Mouse (Mus musculus): Measurements from ENCODE around the gene Ranbp3l.
A peak's percentile ranks its signal among the peaks of the same experiment; 100 is the strongest.
"Not testable (repeated sequence)": the region's sequence is repeated elsewhere in the genome, so short reads cannot be mapped to it uniquely, and the experiment has no call there.

Ranbp3l gene

DNA sequence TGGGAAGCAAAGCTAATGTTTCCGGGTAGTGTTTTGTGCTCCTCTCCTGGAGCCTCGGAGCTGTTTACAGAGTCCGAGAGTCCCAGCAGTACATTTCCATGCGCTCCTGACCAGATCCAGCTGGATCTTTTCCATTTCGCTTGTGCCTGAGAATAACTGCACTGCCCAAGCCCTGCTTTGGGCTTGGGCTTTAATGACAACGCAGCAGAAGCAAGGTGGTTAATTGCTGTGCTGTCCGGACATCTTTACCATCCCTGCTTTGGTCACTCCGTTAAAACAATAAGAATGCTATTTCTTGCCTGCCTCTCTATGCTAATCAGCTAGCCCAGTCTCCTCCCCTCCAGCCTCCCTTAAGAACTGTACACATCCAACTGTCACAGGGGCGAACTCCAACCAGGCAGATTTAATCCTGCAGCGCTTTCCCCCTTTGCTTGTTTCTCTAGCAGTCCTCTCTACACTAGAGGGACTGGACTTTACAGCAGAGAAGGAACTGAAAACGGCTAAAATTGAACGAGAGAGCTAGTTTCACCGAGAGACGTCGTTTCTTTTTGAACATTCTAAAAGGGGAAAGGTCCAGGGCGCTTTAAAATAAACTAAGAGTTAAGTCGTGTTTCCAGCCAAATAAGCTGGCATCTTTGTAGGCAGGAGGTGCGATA, at the start of gene Ranbp3l:
TSS of gene Ranbp3l (plus strand) at position 377 of the 656 bp plus-strand sequence.
- no peak for DNase-seq (ENCODE audit: low read depth, low spot score)

DNA sequence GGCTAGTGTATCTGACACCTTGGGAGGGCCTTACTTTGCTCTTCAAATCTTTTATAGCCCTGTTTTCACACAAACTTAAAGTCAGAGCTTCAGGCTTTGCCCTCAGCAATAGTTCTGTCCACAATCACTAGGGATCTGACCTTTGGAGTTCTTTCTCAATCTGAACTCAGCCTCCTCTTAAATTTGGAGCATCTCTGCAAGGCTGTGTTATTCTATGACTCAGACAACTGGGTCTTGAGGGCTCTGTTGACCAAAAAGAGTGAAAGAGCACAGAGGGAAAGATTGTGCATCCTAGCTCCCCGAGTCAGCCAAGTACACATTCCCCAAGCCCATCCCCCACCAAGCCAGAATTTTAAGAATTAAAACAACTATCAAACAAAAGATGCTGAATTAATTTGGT, 37.7 kb upstream of the Ranbp3l start:
- DNase-seq (ENCODE audit: low read depth, low spot score), result no peak

DNA sequence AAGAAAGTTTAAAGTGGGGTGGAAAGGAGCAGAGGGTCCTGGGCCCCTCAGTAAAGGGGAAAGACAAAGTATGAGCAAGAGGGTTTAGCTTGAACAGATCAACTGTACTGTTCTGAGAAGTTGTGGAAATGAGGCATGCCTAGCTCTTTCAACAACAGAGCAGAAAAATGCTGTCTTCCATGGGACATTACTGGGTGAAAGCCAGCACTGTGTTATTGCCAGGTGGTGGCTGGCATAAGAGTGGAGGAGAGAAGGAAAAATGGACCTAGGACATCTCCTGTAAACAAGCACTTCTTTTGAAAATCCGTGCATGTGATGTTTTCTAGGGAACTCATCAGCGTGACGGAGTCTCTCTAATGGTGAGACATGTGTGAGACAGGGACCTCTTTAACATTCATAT, 30.8 kb upstream of the Ranbp3l start:
- DNase-seq (ENCODE audit: low read depth, low spot score), result no peak

- DNase-seq (ENCODE audit: low read depth, low spot score), result no peak
Observed at GRCm38 (mm10) chr15:8940861-8941260, 26.9 kb upstream of the Ranbp3l start.

GRCm38 (mm10) chr15:8950856-8951255, 16.9 kb upstream of the Ranbp3l start:
- DNase-seq (ENCODE audit: low read depth, low spot score), result no peak

DNA sequence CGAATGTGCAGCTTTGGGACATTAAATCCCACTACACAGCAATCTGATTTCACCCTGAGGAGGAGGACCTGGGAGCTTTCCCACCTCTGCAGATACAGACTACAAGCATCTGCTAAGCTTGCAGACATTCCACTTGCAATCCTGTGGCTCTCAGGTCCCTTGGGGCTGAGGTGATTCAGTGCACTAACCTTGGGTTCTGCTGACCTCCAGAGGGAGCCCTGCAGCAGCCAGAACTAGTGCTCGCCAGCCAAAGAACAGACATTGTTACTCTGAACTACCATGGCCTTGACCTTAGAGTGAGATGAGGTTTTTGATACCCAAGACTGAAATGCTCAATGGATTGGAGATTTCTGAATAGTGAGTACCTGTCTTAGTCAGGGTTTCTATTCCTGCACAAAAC, 4.4 kb upstream of the Ranbp3l start:
- DNase-seq (ENCODE audit: low read depth, low spot score), result no peak

GRCm38 (mm10) chr15:8968229-8968595, 463 bp downstream of the Ranbp3l start:
- DNase-seq (ENCODE audit: low read depth, low spot score), result no peak

DNA sequence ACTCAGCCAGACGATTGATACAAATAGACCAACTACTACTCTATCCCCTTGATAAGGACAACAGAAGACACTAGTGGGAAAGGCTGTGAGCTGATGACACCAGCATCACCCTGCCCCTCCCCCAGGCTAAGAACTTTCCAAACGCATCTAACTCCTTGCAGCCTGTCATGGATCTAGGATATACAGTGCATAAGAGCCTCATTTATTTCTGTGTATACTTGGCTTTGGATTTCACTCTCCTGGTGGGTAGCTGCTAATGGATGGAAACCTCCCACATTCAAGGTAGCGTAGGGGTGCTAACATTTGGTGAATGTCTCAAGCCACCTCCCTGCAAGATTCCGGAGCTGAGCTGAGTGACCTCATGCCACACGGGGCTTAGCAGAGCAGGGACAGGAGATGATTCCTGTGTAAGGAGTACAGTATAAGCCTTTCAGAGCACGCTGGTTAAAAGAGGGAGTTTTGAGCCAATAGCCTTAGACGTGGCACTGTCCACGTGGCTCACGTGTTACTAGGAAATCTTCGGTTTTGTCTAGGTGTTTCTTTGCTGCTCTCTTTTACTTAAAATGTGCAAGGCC, 1.4 kb downstream of the Ranbp3l start:
- DNase-seq (ENCODE audit: low read depth, low spot score), result no peak

DNA sequence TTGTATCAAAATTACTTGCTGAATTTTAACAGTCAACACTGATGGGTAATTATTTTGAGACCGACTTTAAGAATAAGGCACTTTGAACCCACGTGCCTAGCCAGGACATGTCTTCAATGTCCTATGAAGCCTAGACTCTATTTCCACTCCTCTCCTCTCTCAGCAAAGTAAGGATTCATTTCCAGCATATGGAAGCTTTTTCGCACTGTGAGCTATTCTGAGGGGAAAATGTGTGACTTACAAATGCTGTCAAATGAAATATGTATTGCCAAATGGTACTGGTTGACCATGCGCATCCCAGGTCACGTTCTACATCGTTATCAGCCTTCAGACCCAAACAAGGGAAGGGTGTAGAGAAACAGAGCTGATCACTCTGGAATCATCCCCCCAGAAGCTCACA, 23.5 kb downstream of the Ranbp3l start:
- no peak for DNase-seq (ENCODE audit: low read depth, low spot score)

- DNase-seq (ENCODE audit: low read depth, low spot score), result no peak
Observed at GRCm38 (mm10) chr15:8991859-8992838, 24.4 kb downstream of the Ranbp3l start.

DNA sequence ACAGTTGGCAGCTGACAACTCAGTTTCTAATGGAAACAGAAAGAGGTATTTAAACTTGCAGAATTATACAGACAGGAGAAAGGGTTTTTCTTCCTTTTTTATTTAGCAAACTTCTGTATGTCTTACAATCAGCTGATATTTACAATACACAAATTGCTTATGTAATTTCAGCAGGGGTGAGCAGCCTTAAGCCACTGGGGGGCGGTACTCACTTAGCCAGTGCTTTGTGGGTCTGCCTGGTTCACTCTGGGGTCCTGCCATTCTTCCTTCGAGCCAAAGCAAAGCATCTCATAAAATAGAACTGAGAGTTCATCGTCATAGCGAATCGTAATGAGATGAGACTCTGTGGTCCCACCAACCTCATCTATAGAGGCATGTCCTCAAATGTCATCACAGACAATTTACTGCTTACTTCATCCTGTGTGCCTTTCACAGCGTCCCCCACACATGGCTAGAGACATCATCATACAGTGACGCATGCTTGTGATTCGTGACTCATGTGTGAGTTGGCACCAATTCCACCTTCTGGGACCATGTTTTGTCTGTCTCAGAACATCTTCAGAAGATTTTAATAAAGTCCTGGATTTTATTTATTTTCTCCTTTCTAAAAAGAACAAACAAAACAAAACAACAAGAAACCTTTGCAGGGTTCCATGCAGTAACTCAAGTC, 27.0 kb downstream of the Ranbp3l start:
- no peak for DNase-seq (ENCODE audit: low read depth, low spot score)

GRCm38 (mm10) chr15:8995490-8995889, 27.7 kb downstream of the Ranbp3l start:
- DNase-seq (ENCODE audit: low read depth, low spot score), result no peak

- DNase-seq (ENCODE audit: low read depth, low spot score), result peak; percentile 50
Observed at GRCm38 (mm10) chr15:9002762-9003161, 35.0 kb downstream of the Ranbp3l start.

DNA sequence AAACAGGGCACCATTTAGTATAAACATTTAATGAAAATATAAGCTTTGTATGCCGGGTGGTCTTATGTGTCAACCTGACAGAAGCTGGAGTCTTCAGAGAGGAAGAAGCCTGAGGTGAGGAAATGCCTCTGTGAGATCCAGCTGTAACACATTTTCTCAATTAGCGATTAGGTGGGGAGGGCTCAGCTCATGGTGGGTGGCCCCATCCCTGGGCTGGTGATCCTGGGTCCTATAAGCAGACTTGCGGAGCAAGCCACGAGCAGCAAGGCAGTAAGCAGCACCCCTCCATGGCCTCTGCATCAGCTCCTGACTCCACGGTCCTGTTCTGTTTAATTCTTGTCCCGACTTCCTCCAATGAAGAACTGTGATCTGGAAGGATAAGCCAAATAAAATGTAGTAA, 41.4 kb downstream of the Ranbp3l start:
- DNase-seq (ENCODE audit: low read depth, low spot score), result no peak

DNA sequence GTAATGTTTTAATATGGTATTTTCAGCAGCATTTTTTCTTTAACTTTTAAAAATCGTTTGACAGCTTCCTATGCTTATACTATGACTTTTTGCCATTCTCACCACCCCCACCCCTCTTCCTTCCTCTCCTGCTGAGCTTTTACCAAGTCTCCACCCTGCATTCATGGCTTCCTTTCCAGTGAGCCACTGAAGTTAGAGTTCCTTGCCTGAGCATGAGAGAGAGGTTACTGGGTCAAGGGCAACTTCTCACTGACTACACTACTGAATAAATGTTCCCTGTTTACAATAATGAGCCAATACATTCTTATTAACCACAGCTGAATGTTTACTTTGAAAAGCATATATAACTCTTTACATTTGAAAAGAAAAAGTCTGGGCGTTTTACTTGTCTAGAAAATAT, 46.8 kb downstream of the Ranbp3l start:
- no peak for DNase-seq (ENCODE audit: low read depth, low spot score)

- not testable (repeated sequence) for DNase-seq (ENCODE audit: low read depth, low spot score)
Observed at GRCm38 (mm10) chr15:9015496-9015895, 47.7 kb downstream of the Ranbp3l start.

DNA sequence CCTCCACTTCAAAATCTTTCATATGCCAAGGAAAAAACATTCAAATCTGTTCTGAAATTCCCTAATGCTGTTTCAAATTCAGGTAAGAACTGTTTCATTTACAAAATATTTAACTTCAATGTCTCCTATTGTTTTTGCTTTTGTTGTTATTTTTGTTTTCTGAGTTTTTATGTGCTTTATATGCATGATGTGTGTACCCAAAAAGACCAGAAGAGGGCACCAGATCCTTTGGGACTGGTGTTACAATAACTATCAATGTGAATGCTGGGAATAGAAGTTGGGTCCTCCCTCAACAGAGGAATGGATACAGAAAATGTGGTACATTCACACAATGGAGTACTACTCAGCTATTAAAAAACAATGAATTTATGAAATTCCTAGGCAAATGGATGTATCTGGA, 88.0 kb downstream of the Ranbp3l start:
- DNase-seq (ENCODE audit: low read depth, low spot score), result no peak

DNA sequence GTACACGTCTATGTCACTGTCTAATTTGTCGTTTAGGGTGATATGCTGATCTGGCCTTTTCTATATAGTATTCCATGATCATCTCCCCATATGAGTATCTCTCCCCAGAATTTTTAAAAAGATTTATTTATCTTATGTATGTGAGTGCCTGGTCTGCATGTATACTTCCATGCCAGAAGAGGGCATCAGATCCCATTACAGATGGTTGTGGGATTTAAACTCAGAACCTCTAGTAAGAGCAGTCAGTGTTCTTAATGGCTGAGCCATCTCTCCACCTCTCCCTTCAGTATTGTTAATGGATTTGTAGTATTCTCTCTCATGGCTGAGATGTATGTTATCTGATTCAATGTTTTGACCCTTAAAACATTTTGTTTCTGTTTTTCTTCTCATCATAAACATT, 92.1 kb downstream of the Ranbp3l start:
- no peak for DNase-seq (ENCODE audit: low read depth, low spot score)

DNA sequence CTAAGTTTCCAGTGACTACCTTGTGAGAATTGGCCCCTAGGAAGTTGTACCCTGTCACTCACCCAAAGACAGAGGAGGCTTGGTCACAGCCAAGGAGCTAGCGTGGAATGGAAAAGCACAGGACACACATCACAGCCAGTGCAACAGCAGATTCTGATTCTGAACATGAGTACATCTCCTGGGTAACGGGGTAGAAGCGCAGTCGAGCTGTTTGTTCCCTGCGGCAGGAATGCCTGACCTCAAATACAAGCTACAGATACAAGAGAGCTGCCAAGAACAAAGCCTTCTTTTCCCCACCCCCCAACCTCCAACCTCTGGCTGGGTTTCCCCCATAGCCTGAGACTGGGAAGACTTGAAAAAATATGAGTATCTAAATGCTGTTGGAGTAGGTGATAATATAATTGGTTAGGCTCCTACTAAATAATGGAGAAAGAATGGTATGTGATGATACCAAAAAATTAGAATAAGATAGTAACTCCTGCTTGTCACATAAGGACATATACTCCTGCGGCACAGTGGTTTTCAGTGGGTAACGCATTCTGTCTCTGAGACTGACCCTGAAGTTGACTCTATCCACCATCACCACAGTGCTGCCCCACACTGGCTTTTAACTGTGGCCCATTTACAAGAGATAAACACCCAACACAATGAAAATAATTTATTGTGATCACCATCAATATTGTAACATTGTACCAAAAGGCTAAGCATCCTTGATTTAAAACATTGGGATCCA, 93.6 kb downstream of the Ranbp3l start:
- DNase-seq (ENCODE audit: low read depth, low spot score), result no peak

DNA sequence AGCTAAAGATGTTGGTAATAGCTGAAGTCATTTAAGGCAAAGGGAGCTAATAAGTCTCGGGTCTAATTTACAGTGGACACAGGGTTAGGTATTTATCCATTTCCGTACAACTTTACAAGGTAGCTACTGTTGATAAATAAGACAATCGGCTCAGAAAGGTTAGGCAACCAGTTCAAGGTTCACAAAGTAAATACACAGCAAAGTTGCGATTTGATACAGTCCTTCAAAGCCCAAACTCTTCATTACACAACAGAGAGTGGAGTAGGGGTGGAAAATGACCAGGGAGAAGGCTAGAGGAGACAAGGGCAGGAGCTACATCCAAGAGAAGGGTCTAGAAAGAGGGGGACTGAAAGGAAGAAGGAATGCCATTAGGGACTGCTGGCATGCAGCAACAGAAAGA, 101.1 kb downstream of the Ranbp3l start:
- no peak for DNase-seq (ENCODE audit: low read depth, low spot score)

- DNase-seq (ENCODE audit: low read depth, low spot score), result no peak
Observed at GRCm38 (mm10) chr15:9070353-9070752, 102.6 kb downstream of the Ranbp3l start.
